Mouse (Mus musculus): ENCODE data around the gene Ten1.

Gene Ten1

DNA sequence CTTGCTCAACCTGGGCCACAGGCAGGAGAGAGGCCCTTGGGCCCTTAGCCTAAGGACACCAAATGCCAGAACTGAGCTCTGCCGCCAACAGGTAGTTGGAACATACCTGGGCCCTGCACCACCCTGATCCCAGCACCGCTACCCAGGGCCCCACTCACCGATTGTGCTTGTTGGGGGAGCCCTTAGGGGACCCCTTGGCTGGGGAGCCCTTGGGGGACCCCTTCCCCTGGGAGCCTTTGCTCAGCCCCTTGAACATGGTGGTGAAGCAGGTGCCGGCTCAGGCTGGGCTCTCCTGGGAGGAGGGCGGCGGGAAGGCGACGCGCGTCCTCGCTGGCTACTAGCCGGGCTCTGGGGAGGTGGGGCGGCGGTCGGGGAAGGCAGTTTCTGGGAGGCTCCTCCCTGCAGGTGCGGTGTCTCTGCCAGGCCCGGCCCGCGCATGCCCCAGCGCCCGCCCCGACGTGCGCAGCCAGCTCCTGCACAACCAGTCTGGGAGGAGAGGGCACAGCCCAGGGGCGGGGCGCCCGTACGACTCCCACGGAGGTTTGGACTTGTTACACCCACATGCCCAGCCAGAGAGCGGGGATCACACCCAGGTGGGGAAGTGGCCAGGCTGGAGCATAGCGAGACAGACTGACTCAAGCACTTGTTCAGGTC, 39.2 kb downstream of the Ten1 start, which contains the start of gene Evpl:
Gene Evpl (minus strand): TSS at position 336 of the 654 bp plus-strand sequence.
- DNase-seq (ENCODE audit: low spot score in 2 of 2), result no peak

DNA sequence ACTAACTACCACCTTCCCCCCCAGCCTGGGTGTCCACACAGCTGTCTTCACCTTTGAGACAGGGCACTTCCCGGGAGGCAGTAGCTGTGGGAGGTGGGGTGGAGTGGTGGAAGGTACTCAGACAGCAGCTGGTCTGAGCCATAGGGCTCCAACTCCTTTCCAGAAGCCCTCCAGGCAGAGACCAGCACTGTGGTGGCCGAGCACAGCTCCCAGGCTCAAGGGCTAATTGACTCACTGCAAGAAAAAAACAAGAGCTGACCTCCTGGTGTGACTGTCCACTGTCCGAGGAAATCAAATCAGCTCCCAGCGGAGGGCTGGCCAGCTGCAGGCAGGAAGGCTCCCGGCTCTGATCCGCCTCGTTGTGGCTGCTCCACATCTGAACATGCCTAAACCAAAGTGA, 41.1 kb downstream of the Ten1 start:
- DNase-seq (ENCODE audit: low spot score in 2 of 2), result no peak

DNA sequence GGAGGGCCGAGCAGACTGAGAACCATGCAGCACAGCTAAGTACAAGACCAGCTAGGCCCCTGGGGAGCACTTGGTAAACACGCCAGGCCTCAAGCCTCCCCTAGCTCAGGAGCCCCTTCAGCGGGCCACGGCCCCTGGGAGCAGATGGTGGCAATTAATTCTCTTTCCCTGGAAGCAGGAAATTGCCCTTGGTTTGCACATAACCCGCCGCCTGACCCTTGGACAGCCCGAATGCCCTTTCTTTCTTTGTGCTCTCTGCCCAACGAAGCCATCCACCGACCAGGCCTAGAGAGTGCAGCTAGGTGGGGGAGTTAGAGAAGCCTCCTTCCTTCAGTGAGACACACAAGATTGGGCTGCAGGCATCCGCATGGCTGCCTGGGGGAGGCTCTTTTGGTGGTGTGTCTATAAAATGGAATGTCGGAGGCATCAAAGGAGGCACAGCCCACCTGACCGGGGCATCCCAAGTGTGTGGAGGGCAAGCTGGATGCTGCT, 43.1 kb downstream of the Ten1 start:
- no peak for DNase-seq (ENCODE audit: low spot score in 2 of 2)

GRCm38 (mm10) chr11:116244580-116244979, 45.9 kb downstream of the Ten1 start:
- DNase-seq (ENCODE audit: low spot score in 2 of 2), result no peak

DNA sequence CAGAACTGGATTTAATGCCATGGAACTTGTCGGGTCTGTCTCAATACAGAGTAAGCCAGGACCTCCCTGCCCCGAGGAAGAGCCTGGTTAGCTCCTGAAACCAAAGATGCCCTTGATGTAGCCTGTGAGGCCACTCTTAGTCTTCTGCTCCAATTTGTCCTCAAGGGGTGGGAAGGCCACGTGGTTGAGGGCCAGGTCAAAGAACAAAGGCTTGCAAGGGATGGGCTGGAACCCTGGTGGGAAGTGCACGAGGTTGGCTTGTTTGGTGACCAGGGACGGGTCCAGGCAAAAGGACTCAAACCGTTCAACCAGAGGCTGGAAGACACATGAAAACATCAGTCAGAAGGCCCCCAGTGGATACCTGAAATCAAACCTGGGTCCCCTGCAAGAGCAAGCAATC, 47.0 kb downstream of the Ten1 start:
- DNase-seq (ENCODE audit: low spot score in 2 of 2), result no peak

DNA sequence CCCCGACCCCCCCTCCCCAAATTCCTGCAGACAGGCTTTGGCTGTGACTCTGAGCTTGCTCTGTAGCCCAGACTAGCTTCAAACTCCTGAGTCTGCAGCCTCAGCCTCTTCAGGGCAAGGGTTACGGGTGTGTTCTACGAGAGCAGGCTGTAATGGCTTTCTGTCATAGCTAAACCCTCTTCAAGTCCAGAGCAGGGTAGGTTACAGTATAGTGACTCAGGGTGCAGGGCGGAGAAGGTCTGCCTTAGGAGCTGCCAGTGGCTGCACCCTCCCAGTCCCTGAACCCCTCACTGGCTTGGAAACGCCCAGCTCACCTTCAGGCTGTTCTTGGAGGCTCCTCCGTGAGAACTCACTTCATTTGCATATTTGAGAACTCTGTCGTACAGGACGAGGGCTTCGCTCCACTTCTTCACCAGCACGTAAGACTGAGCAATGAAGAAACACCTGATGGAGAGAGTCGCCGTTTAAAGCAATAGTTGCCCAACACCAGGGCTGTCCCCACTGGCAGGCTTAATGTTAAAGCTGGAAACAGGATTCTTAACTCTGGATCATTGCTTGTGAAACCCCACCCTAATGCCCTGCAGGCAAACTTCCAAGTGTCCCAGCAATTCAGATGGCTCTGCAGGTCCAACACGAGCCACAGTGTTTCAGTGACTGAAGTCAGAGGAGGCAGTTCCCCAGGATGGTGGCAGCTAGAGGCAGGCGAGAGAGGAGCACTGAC, 49.0 kb downstream of the Ten1 start:
- no peak for DNase-seq (ENCODE audit: low spot score in 2 of 2)

DNA sequence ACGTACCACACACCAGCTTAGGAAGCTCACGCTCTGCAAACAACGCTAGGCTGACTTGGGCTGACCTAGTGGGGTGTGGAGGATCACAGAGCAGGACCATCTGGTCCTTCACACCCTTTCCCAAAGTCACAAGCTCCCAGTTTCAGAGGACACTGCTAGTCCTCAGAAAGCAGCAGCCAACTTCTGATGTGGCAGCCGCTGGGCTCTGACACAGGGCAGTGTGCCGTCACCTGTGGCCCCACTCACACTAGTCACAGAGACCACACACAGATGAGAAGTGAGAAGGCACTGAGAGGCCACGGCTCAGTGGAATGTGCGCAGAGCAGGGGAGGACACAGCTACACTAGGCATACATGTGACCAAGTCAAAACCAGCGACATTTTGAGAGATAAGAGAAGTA, 52.2 kb downstream of the Ten1 start:
- no peak for DNase-seq (ENCODE audit: low spot score in 2 of 2)

DNA sequence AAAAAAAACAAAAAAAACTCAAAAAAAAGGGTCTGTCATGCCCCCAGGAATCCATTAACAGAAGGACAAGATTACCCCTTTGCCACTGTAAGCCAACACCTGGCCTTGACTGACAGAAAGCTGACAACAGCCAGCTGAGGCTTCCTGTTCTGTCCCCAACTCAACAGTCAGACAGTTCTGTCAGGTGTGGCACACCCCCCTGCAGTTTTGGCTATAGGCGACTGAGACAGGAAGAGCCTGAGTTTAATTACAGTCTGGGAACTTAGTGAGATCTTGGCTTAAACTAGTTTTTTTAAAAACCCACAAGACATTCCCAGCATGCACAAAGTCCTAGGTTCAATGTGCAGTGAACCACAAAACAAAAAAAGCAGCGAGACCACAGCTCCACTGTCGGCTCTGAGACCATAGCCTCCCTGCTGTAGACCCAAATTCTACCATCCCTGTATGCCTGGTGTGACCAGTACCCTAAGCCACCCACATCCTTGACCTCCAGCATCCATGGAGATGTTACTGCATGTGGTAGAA, 54.5 kb downstream of the Ten1 start:
- no peak for DNase-seq (ENCODE audit: low spot score in 2 of 2)

DNA sequence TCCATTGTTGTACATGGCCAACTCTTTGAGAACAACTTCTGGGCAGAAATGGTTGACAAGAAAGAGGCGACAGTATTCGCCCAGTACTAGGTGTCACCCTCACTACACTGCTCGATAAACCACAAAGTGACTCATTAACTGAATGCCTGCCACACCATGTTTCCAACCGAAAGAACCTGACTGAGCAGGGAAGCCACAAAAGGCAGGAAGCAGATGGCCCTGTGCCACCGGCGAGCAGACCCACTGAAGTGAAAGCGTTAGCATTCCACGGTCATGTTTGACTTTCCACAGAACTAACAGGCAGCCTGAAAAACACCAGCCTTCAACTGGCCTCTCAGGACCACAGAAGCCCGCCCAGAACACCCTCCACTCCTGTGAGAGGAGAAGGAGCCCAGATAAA, 56.0 kb downstream of the Ten1 start:
- DNase-seq (ENCODE audit: low spot score in 2 of 2), result no peak

GRCm38 (mm10) chr11:116255090-116255981, 56.7 kb downstream of the Ten1 start:
- no peak for DNase-seq (ENCODE audit: low spot score in 2 of 2)

- no peak for DNase-seq (ENCODE audit: low spot score in 2 of 2)
Observed at GRCm38 (mm10) chr11:116255982-116256675, 57.5 kb downstream of the Ten1 start.

DNA sequence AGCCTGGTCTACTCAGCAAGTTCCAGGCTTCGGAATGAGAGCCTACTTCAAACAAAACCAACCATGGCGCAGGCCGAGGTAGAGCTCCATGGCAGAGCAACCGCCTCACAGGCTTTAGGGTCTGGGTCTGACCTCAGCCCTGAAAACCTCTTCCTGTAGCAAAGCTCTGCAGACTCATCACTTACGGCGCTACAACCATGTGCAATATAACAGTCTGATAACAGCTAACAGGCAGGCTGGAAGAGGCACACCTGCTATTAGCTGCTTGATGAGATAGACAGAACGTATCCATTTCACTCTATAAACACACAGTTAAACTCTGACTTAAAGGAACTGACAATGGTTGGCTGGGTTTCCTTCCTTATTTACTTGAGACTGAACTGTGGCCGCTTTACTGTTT, 60.8 kb downstream of the Ten1 start:
- no peak for DNase-seq (ENCODE audit: low spot score in 2 of 2)

DNA sequence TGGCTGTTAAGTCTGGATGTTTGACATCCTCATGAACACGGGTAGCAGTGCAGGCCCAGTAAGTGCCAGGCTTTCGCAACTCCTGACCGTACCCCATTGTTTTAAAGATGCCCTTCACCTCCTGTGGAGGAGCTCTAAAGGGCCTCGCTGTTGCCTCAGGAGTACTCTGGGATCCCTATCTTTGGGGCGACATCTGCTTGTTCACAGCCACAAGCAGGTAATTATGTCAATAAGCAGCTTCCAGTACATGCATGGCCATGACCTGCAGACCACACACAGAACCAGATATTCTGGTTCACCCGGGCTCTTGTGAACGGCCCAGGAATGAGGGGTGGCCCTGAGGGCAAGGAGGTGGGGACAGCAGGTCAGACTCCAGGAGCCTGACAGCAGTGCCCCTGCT, 61.6 kb downstream of the Ten1 start:
- DNase-seq (ENCODE audit: low spot score in 2 of 2), result no peak
